Comparison of ENCODE assay signal across 17 mouse cellular contexts in the genomic region with DNA sequence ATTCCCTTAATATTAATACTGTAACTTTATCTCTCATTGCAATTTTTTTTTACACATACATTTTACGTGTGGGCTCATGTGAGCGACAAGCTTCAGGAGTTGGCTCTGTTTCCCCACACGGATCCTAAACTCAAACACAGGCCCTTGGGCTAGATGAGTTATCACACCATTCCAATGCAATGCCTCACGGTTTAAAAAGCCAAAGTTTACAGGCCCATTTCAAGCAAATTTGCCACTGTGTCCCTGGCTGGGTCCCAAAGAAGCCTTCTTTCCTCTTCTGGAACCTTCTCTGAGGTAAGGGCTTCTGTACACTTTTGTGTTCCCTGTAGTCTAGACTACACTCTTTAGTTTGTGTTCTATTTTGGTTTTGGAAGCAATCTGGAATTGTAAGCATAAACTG. TPM values are rescaled to one million over a fixed set of nuclear protein-coding genes. Genes with fewer than 3 reads are reported as not detected.
"Had no signal": no experiment of that assay in that cellular context is flagged by ENCODE, and none has a peak within 500 bp of the region (broad histone marks: within the 10 kb centered on the region; RNA-seq: fewer than 3 reads in every experiment).

No protein-coding gene starts in this region.

- H3K27me3 ChIP-seq: limb, embryonic 15.5 days had no signal

- H3K27ac ChIP-seq: kidney, postnatal 0 days; layer of hippocampus, adult 2 months; limb, embryonic 15.5 days; liver, embryonic 14.5 days had no signal

- H3K9ac ChIP-seq: limb, embryonic 15.5 days; liver, embryonic 14.5 days had no signal

- H3K4me2 ChIP-seq: limb, embryonic 15.5 days; liver, embryonic 11.5 days; midbrain, embryonic 11.5 days had no signal

- H3K9me3 ChIP-seq: limb, embryonic 15.5 days had no signal

- H3K4me3 ChIP-seq: layer of hippocampus, adult 2 months; limb, embryonic 15.5 days had no signal

- DNase-seq: kidney, adult 18-20 months; kidney, adult 9 months; kidney, postnatal 25 days; layer of hippocampus, adult 9-11 months; lung, adult 18-20 months; midbrain, embryonic 14.5 days; thymus, adult 18-20 months; thymus, postnatal 36 days had no signal

RNA-seq across cellular contexts. Expression of a gene that starts 32.5 kb away (rescaled TPM):
- total RNA-seq: megakaryocyte-erythroid progenitor cell, adult 5-6 weeks had no signal
- polyA plus RNA-seq: spleen, adult 2 months; urinary bladder, adult 2 months had no signal
